Mouse (Mus musculus): ENCODE measurements around the gene Rfesd.

- TF ChIP-seq CTCF (IDR thresholded peaks at IDR 0.05; ENCODE audit: low read depth) (no peak), EP300 (IDR thresholded peaks at IDR 0.05; ENCODE audit: low read depth) (no peak; the same call in 1 of the 2 replicates)
Measured at GRCm38 (mm10) chr13:75976218-75976617, 42.3 kb downstream of the Rfesd start.

Measured in liver, embryonic 14.5 days (tissue).